8 mouse cellular contexts compared by ENCODE assay signal in genomic region chr4:82504284-82505120, GRCm38 (mm10).
A peak's percentile ranks its signal among the peaks of the same experiment; 100 is the strongest.
DNase-seq lines count a peak whose midpoint lies in the region; TF ChIP-seq lines count a peak whose summit lies in the region.

No protein-coding gene starts in this region.

- peaks cover 10% of the 10 kb centered on the region for H3K27me3 ChIP-seq in spleen, adult 2 months (ENCODE audit: control insufficient read depth, insufficient read depth, low read length)

- peak overlapping the region; percentile 58 for H3K27ac ChIP-seq in spleen, adult 2 months (ENCODE audit: insufficient read depth, low read length)

- no peak for TF ChIP-seq POLR2A in spleen, adult 2 months (IDR thresholded peaks at IDR 0.05; ENCODE audit: low read depth, low read length)

- peak overlapping the region; percentile 40 for H3K4me3 ChIP-seq in spleen, adult 2 months (ENCODE audit: extremely low read depth, insufficient read depth, insufficient read length)

- WGBS in spleen, adult 2 months, result 3% methylated on average over 62 of the region's 62 CpGs

- peaks cover 1% of the 10 kb centered on the region; the same call in 1 of the 2 replicates for H3K4me1 ChIP-seq in spleen, adult 2 months (ENCODE audit: control insufficient read depth, insufficient read depth, insufficient read length)

- no peak for TF ChIP-seq CTCF in spleen, adult 2 months (IDR thresholded peaks at IDR 0.05; ENCODE audit: extremely low read depth, insufficient read depth, insufficient read length, insufficient replicate concordance)

- no peaks in the 10 kb centered on the region for H3K36me3 ChIP-seq in spleen, adult 2 months (ENCODE audit: control insufficient read depth, insufficient read depth, low read length)

- no peak for DNase-seq in spleen, adult 2 months (ENCODE audit: low read depth in 1 of 2, low spot score in 2 of 2)
- no peak for DNase-seq in spleen, postnatal 36 days (ENCODE audit: low spot score in 2 of 2)
- DNase-seq in cerebellum, postnatal 25 days, result peak; percentile 67 to 69
- peak; percentile 43 for DNase-seq in gastrocnemius, postnatal 25 days
- DNase-seq in kidney, adult 18-20 months, result peak; percentile 73
- peak; percentile 45 for DNase-seq in lung, postnatal 36 days
- DNase-seq in urinary bladder, postnatal 4 days (ENCODE audit: low spot score in 2 of 2), result peak; percentile 29 to 60
- no peak for DNase-seq in spleen, adult 12 weeks (ENCODE audit: low spot score)

Comparison
In these comparisons a context has a peak if more than half of its experiments do, and no peak if none do; other contexts are left out.
1. DNase-seq: peak in cerebellum, postnatal 25 days (2 of 2), gastrocnemius, postnatal 25 days (single experiment), kidney, adult 18-20 months (single experiment), lung, postnatal 36 days (single experiment) and urinary bladder, postnatal 4 days (2 of 2); none in spleen, adult 2 months (0 of 2), spleen, postnatal 36 days (0 of 2) and spleen, adult 12 weeks (single experiment).